Mouse (Mus musculus): ENCODE measurements around the gene Slc51b. TPM values are rescaled to one million over a fixed set of nuclear protein-coding genes. Genes with fewer than 3 reads are reported as not detected.
A peak's percentile ranks its signal among the peaks of the same experiment; 100 is the strongest.

The Slc51b gene
- polyA plus RNA-seq, 1 experiment from 2014 or later: not detected

GRCm38 (mm10) chr9:65435211-65435610 is 12.5 kb upstream of the Slc51b start:
- H3K4me3 ChIP-seq (replicated peaks): no peak overlapping the region
- DNase-seq: no peak
- peaks cover 16% of the 10 kb centered on the region for H3K4me1 ChIP-seq (replicated peaks)
- H3K4me2 ChIP-seq: no peak overlapping the region
- H3K36me3 ChIP-seq: peaks cover 9% of the 10 kb centered on the region
- WGBS (ENCODE audit: insufficient replicate concordance): 66% methylated on average over 4 of the region's 4 CpGs
- no peak overlapping the region for H3K9ac ChIP-seq
- 0 out of 2 replicates have a peak, but pooled peaks have one; percentile 7 for ATAC-seq (ENCODE audit: low read depth)
- H3K27me3 ChIP-seq: peaks cover 4% of the 10 kb centered on the region
- no peaks in the 10 kb centered on the region for H3K9me3 ChIP-seq (replicated peaks)
- H3K27ac ChIP-seq: no peak overlapping the region

- Histone ChIP-seq H3K4me2 (no peak overlapping the region), H3K27me3 (peaks cover 4% of the 10 kb centered on the region), H3K4me1 (replicated peaks) (peaks cover 16% of the 10 kb centered on the region), H3K4me3 (replicated peaks) (no peak overlapping the region), H3K9me3 (replicated peaks) (no peaks in the 10 kb centered on the region), H3K36me3 (peaks cover 8% of the 10 kb centered on the region), H3K27ac (no peak overlapping the region), H3K9ac (no peak overlapping the region)
- DNase-seq (peak; percentile 58), ATAC-seq (ENCODE audit: low read depth) (no peak)
- WGBS (ENCODE audit: insufficient replicate concordance): 49% methylated on average over 5 of the region's 5 CpGs
Observed at GRCm38 (mm10) chr9:65434140-65434539, 11.4 kb upstream of the Slc51b start.

GRCm38 (mm10) chr9:65432236-65432635 is 9.5 kb upstream of the Slc51b start:
- WGBS (ENCODE audit: insufficient replicate concordance): 3% methylated on average over 3 of the region's 3 CpGs
- no peaks in the 10 kb centered on the region for H3K9me3 ChIP-seq (replicated peaks)
- no peak overlapping the region for H3K4me2 ChIP-seq
- H3K36me3 ChIP-seq: no peaks in the 10 kb centered on the region
- H3K27me3 ChIP-seq: peaks cover 4% of the 10 kb centered on the region
- no peak for ATAC-seq (ENCODE audit: low read depth)
- DNase-seq: peak; percentile 57
- peaks cover 16% of the 10 kb centered on the region for H3K4me1 ChIP-seq (replicated peaks)
- no peak overlapping the region for H3K9ac ChIP-seq
- H3K4me3 ChIP-seq (replicated peaks): no peak overlapping the region
- no peak overlapping the region for H3K27ac ChIP-seq

GRCm38 (mm10) chr9:65430921-65431320 is 8.2 kb upstream of the Slc51b start:
- 73% methylated on average over 5 of the region's 5 CpGs for WGBS (ENCODE audit: insufficient replicate concordance)
- Histone ChIP-seq H3K4me2 (no peak overlapping the region), H3K27ac (no peak overlapping the region), H3K36me3 (no peaks in the 10 kb centered on the region), H3K9me3 (replicated peaks) (no peaks in the 10 kb centered on the region), H3K9ac (no peak overlapping the region), H3K4me1 (replicated peaks) (peaks cover 6% of the 10 kb centered on the region), H3K27me3 (peaks cover 4% of the 10 kb centered on the region), H3K4me3 (replicated peaks) (no peak overlapping the region)
- no peak for ATAC-seq (ENCODE audit: low read depth)
- DNase-seq: no peak

- H3K4me1 ChIP-seq (replicated peaks): peaks cover 6% of the 10 kb centered on the region
- peaks cover 4% of the 10 kb centered on the region for H3K27me3 ChIP-seq
- H3K4me2 ChIP-seq: no peak overlapping the region
Observed at GRCm38 (mm10) chr9:65430401-65430800, 7.6 kb upstream of the Slc51b start.

GRCm38 (mm10) chr9:65428003-65428402 is 5.2 kb upstream of the Slc51b start:
- H3K27ac ChIP-seq: no peak overlapping the region
- H3K4me3 ChIP-seq (replicated peaks): no peak overlapping the region
- no peak overlapping the region for H3K9ac ChIP-seq
- H3K27me3 ChIP-seq: no peaks in the 10 kb centered on the region; the same call in 1 of the 2 replicates
- no peaks in the 10 kb centered on the region for H3K4me1 ChIP-seq (replicated peaks)
- H3K9me3 ChIP-seq (replicated peaks): no peaks in the 10 kb centered on the region
- ATAC-seq (ENCODE audit: low read depth) (no peak), DNase-seq (no peak)
- H3K4me2 ChIP-seq: no peak overlapping the region
- no peaks in the 10 kb centered on the region for H3K36me3 ChIP-seq
- WGBS (ENCODE audit: insufficient replicate concordance): 62% methylated on average over 5 of the region's 5 CpGs

More at GRCm38 (mm10) chr9:65430401-65430800, 7.6 kb upstream of the Slc51b start:
- DNase-seq (no peak), ATAC-seq (ENCODE audit: low read depth) (no peak)
- H3K4me3 ChIP-seq (replicated peaks): no peak overlapping the region
- no peaks in the 10 kb centered on the region for H3K9me3 ChIP-seq (replicated peaks)
- no peak overlapping the region for H3K9ac ChIP-seq
- no peak overlapping the region for H3K27ac ChIP-seq
- H3K36me3 ChIP-seq: no peaks in the 10 kb centered on the region

- no peak overlapping the region for H3K4me2 ChIP-seq
- 57% methylated on average over 2 of the region's 2 CpGs for WGBS (ENCODE audit: insufficient replicate concordance)
- ATAC-seq (ENCODE audit: low read depth): no peak
- H3K4me1 ChIP-seq (replicated peaks): no peaks in the 10 kb centered on the region
- no peak overlapping the region for H3K27ac ChIP-seq
- H3K9me3 ChIP-seq (replicated peaks): no peaks in the 10 kb centered on the region
- H3K4me3 ChIP-seq (replicated peaks): no peak overlapping the region
- no peaks in the 10 kb centered on the region for H3K27me3 ChIP-seq
- DNase-seq: no peak
- no peaks in the 10 kb centered on the region for H3K36me3 ChIP-seq
- H3K9ac ChIP-seq: no peak overlapping the region
Observed at GRCm38 (mm10) chr9:65427511-65427910, 4.8 kb upstream of the Slc51b start.

GRCm38 (mm10) chr9:65424393-65424792 is 1.6 kb upstream of the Slc51b start:
- no peaks in the 10 kb centered on the region for H3K4me1 ChIP-seq (replicated peaks)
- H3K4me3 ChIP-seq (replicated peaks): no peak overlapping the region
- DNase-seq (no peak), ATAC-seq (ENCODE audit: low read depth) (no peak)
- no peak overlapping the region for H3K27ac ChIP-seq
- H3K27me3 ChIP-seq: no peaks in the 10 kb centered on the region
- no peak overlapping the region for H3K9ac ChIP-seq
- no peaks in the 10 kb centered on the region for H3K9me3 ChIP-seq (replicated peaks)
- 16% methylated on average over 3 of the region's 3 CpGs for WGBS (ENCODE audit: insufficient replicate concordance)
- no peaks in the 10 kb centered on the region for H3K36me3 ChIP-seq
- no peak overlapping the region for H3K4me2 ChIP-seq

GRCm38 (mm10) chr9:65419633-65420032 is 3.1 kb downstream of the Slc51b start:
- H3K9ac ChIP-seq: no peak overlapping the region
- no peaks in the 10 kb centered on the region for H3K27me3 ChIP-seq
- H3K36me3 ChIP-seq: no peaks in the 10 kb centered on the region
- ATAC-seq (ENCODE audit: low read depth) (no peak), DNase-seq (no peak)
- H3K4me2 ChIP-seq: no peak overlapping the region
- no peak overlapping the region for H3K27ac ChIP-seq
- no peaks in the 10 kb centered on the region for H3K9me3 ChIP-seq (replicated peaks)
- H3K4me3 ChIP-seq (replicated peaks): no peak overlapping the region
- 51% methylated on average over 3 of the region's 3 CpGs for WGBS (ENCODE audit: insufficient replicate concordance)
- H3K4me1 ChIP-seq (replicated peaks): no peaks in the 10 kb centered on the region

- H3K36me3 ChIP-seq: no peaks in the 10 kb centered on the region
- H3K4me2 ChIP-seq: no peak overlapping the region
- no peak overlapping the region for H3K4me3 ChIP-seq (replicated peaks)
- ATAC-seq (ENCODE audit: low read depth) (no peak), DNase-seq (no peak)
- no peak overlapping the region for H3K9ac ChIP-seq
- WGBS (ENCODE audit: insufficient replicate concordance): 48% methylated on average over 3 of the region's 3 CpGs
- no peaks in the 10 kb centered on the region for H3K27me3 ChIP-seq
- H3K27ac ChIP-seq: no peak overlapping the region
- H3K4me1 ChIP-seq (replicated peaks): no peaks in the 10 kb centered on the region
- H3K9me3 ChIP-seq (replicated peaks): no peaks in the 10 kb centered on the region
Observed at GRCm38 (mm10) chr9:65417738-65418137, 5.0 kb downstream of the Slc51b start.

- Histone ChIP-seq H3K27ac (no peak overlapping the region), H3K4me1 (replicated peaks) (0 out of 2 replicates have a peak, but pooled peaks cover 6% of the 10 kb centered on the region), H3K4me2 (no peak overlapping the region), H3K4me3 (replicated peaks) (no peak overlapping the region), H3K27me3 (no peaks in the 10 kb centered on the region), H3K9me3 (replicated peaks) (no peaks in the 10 kb centered on the region), H3K36me3 (no peaks in the 10 kb centered on the region), H3K9ac (no peak overlapping the region)
- WGBS (ENCODE audit: insufficient replicate concordance): 50% methylated on average over 3 of the region's 3 CpGs
- DNase-seq (no peak), ATAC-seq (ENCODE audit: low read depth) (no peak)
Observed at GRCm38 (mm10) chr9:65411326-65411725, 11.4 kb downstream of the Slc51b start.

GRCm38 (mm10) chr9:65410378-65410777 is 12.4 kb downstream of the Slc51b start:
- WGBS (ENCODE audit: insufficient replicate concordance): 76% methylated on average over 8 of the region's 8 CpGs
- no peaks in the 10 kb centered on the region for H3K9me3 ChIP-seq (replicated peaks)
- no peak for DNase-seq
- no peak overlapping the region for H3K9ac ChIP-seq
- H3K27ac ChIP-seq: no peak overlapping the region
- H3K4me3 ChIP-seq (replicated peaks): no peak overlapping the region
- no peak overlapping the region for H3K4me2 ChIP-seq
- no peak for ATAC-seq (ENCODE audit: low read depth)
- H3K4me1 ChIP-seq (replicated peaks): 0 out of 2 replicates have a peak, but pooled peaks cover 6% of the 10 kb centered on the region
- H3K27me3 ChIP-seq: no peaks in the 10 kb centered on the region
- H3K36me3 ChIP-seq: no peaks in the 10 kb centered on the region

Data from liver, embryonic 13.5 days (tissue).